Mouse (Mus musculus) kidney, embryonic 15.5 days (tissue): Measurements from ENCODE around the gene Nfkb1. TPM values are rescaled to one million over a fixed set of nuclear protein-coding genes. Genes with fewer than 3 reads are reported as not detected.

Source experiments
- ATAC-seq: fragments of 200-750 bp; cut with Nextera tagmentation; replicated peaks from 2 replicates; pipeline ENCODE4 v1.8.0; 2017; ENCODE audit warnings: moderate TSS enrichment; ENCODE audit not compliant: low FRiP score
- H3K27ac ChIP-seq: fragments of 300-500 bp; sonication (generic); 2 replicates; pipeline ENCODE4 v1.5.1; 2015; ENCODE audit warnings: mild to moderate bottlenecking, inconsistent platforms
- H3K27me3 ChIP-seq: fragments of 300-500 bp; sonication (generic); 2 replicates; pipeline ENCODE4 v1.6.1; 2015; ENCODE audit warnings: inconsistent platforms
- H3K36me3 ChIP-seq: fragments of 300-500 bp; sonication (generic); 2 replicates; pipeline ENCODE4 v1.6.1; 2015; ENCODE audit warnings: inconsistent platforms
- H3K4me1 ChIP-seq: fragments of 300-500 bp; sonication (generic); 2 replicates; pipeline ENCODE4 v1.6.1; 2015; ENCODE audit warnings: inconsistent platforms
- H3K4me2 ChIP-seq: fragments of 300-500 bp; sonication (generic); 2 replicates; pipeline ENCODE4 v1.6.1; 2015; ENCODE audit warnings: moderate library complexity, mild to moderate bottlenecking, inconsistent platforms
- H3K4me3 ChIP-seq: fragments of 300-500 bp; sonication (generic); replicated peaks from 2 replicates; pipeline ENCODE4 v1.5.1; 2015; ENCODE audit warnings: mild to moderate bottlenecking, inconsistent platforms
- H3K9ac ChIP-seq: fragments of 300-500 bp; sonication (generic); 2 replicates; pipeline ENCODE4 v1.6.1; 2015; ENCODE audit warnings: mild to moderate bottlenecking, inconsistent platforms
- H3K9me3 ChIP-seq: fragments of 300-500 bp; sonication (generic); replicated peaks from 2 replicates; pipeline ENCODE4 v1.6.1; 2016; ENCODE audit warnings: inconsistent platforms
- WGBS: fragments of 180-500 bp; shearing (Covaris S2); methylation state at CpG from one replicate; pipeline ENCODE4 v1.1.7; 2015; ENCODE audit warnings: mixed read lengths; 5-methylcytosine and 5-hydroxymethylcytosine counted together
- polyA plus RNA-seq: library from polyadenylated mRNA; unstranded; fragments of >200 nt; fragmentation: Nextera tagmentation; extraction: Ambion mirVana; gene quantifications from 2 replicates; pipeline ENCODE4 v1.2.1, GENCODE M21; 2015

Nfkb1 gene
- polyA plus RNA-seq, 1 experiment from 2014 or later: 18.5 TPM

DNA sequence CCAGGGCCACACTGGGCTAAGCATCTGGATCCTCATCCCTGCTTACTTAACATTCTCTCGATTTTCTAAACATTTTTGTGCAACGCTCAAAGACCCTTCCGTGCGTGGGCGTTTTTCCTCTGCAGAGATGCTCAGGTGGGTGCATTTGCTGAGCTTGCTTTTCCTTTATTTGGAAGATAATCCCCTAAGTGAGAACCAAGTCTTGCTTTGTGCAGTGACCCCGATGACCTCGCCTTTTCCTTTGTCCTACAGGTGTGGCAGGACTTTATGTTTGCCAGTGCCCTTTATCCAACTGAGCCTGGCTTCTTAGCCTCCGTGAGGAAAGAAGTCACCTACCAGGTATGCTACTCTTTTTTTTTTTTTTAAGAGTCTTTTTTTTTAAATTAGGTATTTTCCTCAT is 144.0 kb downstream of the Nfkb1 start:
- Histone ChIP-seq H3K27ac (no peak overlapping the region), H3K9me3 (no peaks in the 10 kb centered on the region), H3K36me3 (peaks cover 4% of the 10 kb centered on the region), H3K9ac (no peak overlapping the region), H3K4me3 (no peak overlapping the region), H3K4me1 (no peaks in the 10 kb centered on the region), H3K4me2 (no peak overlapping the region), H3K27me3 (no peaks in the 10 kb centered on the region)
- ATAC-seq: no peak
- WGBS: 76% methylated on average over 8 of the region's 8 CpGs

DNA sequence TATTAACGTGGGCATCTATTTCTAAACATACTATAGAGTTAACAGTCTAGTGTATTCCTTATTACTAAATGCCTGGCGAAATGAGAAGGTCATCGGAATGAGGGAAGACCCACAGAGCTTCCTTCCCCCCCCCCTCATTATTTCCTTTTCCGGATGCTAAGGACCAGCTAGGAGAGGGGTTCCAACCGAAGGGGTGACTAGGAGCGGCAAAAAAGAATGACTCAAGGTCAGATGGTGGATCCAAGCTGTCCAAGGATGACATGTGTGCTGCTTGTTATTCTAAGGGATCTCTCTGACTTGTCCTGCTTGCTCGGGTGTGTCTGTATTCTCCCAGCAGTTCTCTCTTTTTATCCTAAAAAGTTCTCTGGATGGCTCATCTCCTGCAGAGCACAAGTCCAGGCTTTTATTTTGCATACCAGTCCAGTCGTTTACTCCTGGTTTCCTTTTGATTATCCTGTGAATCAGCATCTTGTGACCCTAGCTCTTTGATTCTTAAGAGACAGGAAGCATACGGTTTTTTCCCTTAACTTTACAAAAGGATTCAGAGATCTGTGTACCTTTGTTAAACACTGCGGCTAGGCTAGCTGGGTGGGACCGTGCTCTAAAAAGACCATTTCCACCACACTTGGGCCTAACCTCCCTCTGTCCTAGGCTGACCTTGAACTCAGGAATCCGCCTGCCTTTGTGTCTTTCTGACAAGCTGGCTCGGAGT is 145.0 kb downstream of the Nfkb1 start:
- Histone ChIP-seq H3K4me1 (no peaks in the 10 kb centered on the region), H3K9me3 (no peaks in the 10 kb centered on the region), H3K27ac (no peak overlapping the region), H3K9ac (no peak overlapping the region), H3K4me3 (no peak overlapping the region), H3K4me2 (no peak overlapping the region), H3K27me3 (no peaks in the 10 kb centered on the region), H3K36me3 (peaks cover 4% of the 10 kb centered on the region)
- 59% methylated on average over 13 of the region's 13 CpGs for WGBS
- no peak for ATAC-seq

Other genes with a start within 250 kb of the Nfkb1 start
- 24.2 and 27.3 TPM in 2 replicates for gene Manba, start 205.9 kb downstream of the Nfkb1 start, polyA plus RNA-seq
- gene Slc39a8, start 133.7 kb upstream of the Nfkb1 start, polyA plus RNA-seq: 15.3 and 16.7 TPM in 2 replicates